Mouse (Mus musculus) myocyte (in vitro differentiated cells): Measurements from ENCODE around the gene Zbtb14.

Source experiments
- MAX ChIP-seq: IDR thresholded peaks from one replicate; pipeline ENCODE4 v1.6.1; 2011; ENCODE audit warnings: low read depth, mild to moderate bottlenecking, control low read depth
- POLR2A ChIP-seq: IDR thresholded peaks from one replicate; pipeline ENCODE4 v1.6.1; 2011; ENCODE audit warnings: low read depth, mild to moderate bottlenecking, control low read depth, moderate library complexity; ENCODE audit not compliant: insufficient read length

GRCm38 (mm10) chr17:69383201-69383940 lies 521 bp downstream of the Zbtb14 start:
- TF ChIP-seq MAX (no peak), POLR2A (peak; percentile 71)
